Mouse (Mus musculus): ENCODE measurements around the gene Gm20388. TPM values are rescaled to one million over a fixed set of nuclear protein-coding genes. Genes with fewer than 3 reads are reported as not detected.
"Not testable (repeated sequence)": the region's sequence is repeated elsewhere in the genome, so short reads cannot be mapped to it uniquely, and the experiment has no call there.

Gm20388 gene
- polyA plus RNA-seq, 1 experiment from 2014 or later: not detected

DNA sequence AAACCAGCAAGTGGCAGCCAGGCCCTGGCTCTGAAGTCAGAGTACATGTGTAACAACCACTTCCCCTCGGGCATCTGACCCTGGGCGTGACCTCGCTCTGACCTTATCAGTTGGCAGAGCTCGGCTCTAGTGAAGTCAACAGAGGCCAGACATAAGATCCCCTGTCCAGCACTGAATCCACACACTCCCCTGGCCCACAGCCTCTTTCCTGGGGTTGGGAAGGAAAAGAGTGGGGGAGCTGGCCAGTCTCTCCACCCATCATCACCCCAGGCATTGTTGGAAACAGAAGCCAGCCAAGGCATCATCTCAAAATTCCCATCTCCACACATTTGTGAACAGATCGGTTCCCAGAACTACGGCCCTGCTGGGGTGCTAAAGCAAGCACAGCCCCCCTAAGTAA, 1507.4 kb downstream of the Gm20388 start:
- H3K27ac ChIP-seq: no peak overlapping the region; the same call in 1 of the 2 replicates
- no peaks in the 10 kb centered on the region for H3K9me3 ChIP-seq
- H3K36me3 ChIP-seq: no peaks in the 10 kb centered on the region
- no peak overlapping the region for H3K4me2 ChIP-seq (replicated peaks)
- no peak for ATAC-seq (ENCODE audit: insufficient number of reproducible peaks, insufficient read depth, low FRiP score, low TSS enrichment)
- H3K4me3 ChIP-seq: no peak overlapping the region
- H3K27me3 ChIP-seq: no peaks in the 10 kb centered on the region
- no peak overlapping the region for H3K9ac ChIP-seq
- 13% methylated on average over 6 of the region's 6 CpGs for WGBS
- H3K4me1 ChIP-seq: peaks cover 9% of the 10 kb centered on the region; the same call in 1 of the 2 replicates

DNA sequence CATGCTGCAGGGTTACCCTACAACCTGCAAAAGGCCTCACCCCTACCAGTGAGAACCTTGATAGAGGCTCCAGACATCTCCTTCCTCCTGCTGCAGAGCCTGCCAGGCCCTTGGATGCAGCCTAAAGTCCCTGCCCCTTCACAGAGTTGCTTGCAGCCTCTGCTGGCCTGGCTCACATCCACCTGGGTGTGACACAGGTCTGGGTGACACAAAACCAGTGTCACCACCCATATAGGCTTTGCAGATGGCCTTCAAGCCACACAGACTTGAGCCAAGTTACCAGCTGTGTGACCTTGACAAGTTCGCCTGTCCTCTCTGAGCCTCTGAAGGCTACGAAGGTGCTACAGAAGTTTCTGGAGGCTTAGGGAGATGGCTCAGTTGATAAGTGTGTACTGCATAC, 1508.9 kb downstream of the Gm20388 start:
- no peak for ATAC-seq (ENCODE audit: insufficient number of reproducible peaks, insufficient read depth, low FRiP score, low TSS enrichment)
- Histone ChIP-seq H3K9me3 (no peaks in the 10 kb centered on the region), H3K36me3 (no peaks in the 10 kb centered on the region), H3K4me2 (replicated peaks) (no peak overlapping the region), H3K27me3 (no peaks in the 10 kb centered on the region), H3K4me3 (no peak overlapping the region), H3K9ac (no peak overlapping the region), H3K27ac (no peak overlapping the region), H3K4me1 (peaks cover 9% of the 10 kb centered on the region; the same call in 1 of the 2 replicates)
- WGBS: 86% methylated on average over 2 of the region's 2 CpGs

DNA sequence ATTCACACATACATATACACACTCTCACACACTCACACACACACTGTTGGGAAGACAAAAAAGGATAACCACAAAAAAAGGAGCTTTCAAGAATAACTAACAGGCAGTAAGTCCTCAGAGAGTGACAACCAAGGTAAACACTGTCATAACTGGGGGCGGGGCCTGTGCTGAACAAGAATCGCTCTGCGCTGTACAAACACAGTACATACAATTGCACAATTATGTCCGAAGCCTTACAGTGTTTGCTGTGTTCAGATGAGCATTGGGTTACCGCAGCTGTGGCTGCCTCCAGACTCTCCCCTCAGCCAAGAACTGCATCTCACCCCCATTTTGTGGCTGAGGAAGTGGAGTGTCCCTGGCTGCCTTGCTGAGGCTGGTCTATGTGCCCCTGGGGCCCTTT, 1510.4 kb downstream of the Gm20388 start:
- H3K4me3 ChIP-seq: no peak overlapping the region
- 0 out of 2 replicates have a peak overlapping the region, but pooled peaks have one; percentile 26 for H3K27ac ChIP-seq
- H3K4me2 ChIP-seq (replicated peaks): no peak overlapping the region
- H3K36me3 ChIP-seq: no peaks in the 10 kb centered on the region
- H3K27me3 ChIP-seq: no peaks in the 10 kb centered on the region
- no peak overlapping the region for H3K9ac ChIP-seq
- H3K9me3 ChIP-seq: no peaks in the 10 kb centered on the region
- peaks cover 9% of the 10 kb centered on the region; the same call in 1 of the 2 replicates for H3K4me1 ChIP-seq
- ATAC-seq (ENCODE audit: insufficient number of reproducible peaks, insufficient read depth, low FRiP score, low TSS enrichment): no peak
- 52% methylated on average over 5 of the region's 5 CpGs for WGBS

DNA sequence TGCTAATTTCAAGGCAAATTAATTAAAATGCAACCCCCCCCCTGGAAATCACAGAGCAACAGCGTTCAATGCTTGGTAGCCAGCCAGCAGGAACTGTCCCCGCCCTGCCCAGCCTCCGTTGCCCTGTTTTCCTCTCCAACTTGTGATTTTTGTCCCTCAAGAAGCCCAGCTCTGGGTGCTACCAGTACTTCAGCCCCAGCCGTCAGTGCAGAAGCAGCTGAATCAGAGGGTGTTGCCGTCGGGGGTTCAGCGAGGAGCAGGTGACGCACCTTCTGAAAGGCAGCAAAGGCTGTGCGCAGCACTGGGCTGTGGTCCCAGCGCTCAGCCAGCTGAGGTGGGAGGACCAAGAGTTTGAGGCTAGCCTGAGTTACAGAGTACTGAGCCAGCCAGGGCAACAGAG, 1513.4 kb downstream of the Gm20388 start:
- no peak overlapping the region for H3K9ac ChIP-seq
- H3K4me2 ChIP-seq (replicated peaks): no peak overlapping the region
- H3K4me1 ChIP-seq: no peaks in the 10 kb centered on the region

DNA sequence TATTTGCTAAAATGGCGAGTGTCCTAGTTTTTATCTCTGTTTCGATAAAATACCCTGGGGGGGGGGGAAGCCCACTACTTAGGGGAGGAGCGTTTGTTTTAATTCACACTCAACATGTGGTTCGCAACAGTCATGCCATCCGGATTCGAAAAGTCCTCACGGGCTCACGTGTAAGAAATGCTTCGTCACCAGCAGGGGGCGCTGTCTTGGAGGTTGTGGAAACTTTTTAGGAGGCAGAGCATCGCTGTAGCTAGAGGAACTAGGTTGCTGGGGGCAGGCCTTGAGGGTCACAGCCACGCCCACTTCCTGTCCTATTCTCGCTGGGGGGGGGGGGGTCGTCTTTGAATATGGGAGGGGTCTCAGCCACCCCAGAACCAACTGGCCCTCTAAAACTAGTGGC, 1514.0 kb downstream of the Gm20388 start:
- 85% methylated on average over 14 of the region's 14 CpGs for WGBS
- Histone ChIP-seq H3K27ac (no peak overlapping the region), H3K9ac (no peak overlapping the region), H3K36me3 (no peaks in the 10 kb centered on the region), H3K4me3 (no peak overlapping the region), H3K4me2 (replicated peaks) (no peak overlapping the region), H3K4me1 (no peaks in the 10 kb centered on the region), H3K27me3 (no peaks in the 10 kb centered on the region), H3K9me3 (no peaks in the 10 kb centered on the region)
- ATAC-seq (ENCODE audit: insufficient number of reproducible peaks, insufficient read depth, low FRiP score, low TSS enrichment): no peak

More for the DNA sequence above, 1513.4 kb downstream of the Gm20388 start:
- no peak overlapping the region for H3K27ac ChIP-seq
- 91% methylated on average over 10 of the region's 10 CpGs for WGBS
- H3K4me3 ChIP-seq: no peak overlapping the region
- no peaks in the 10 kb centered on the region for H3K36me3 ChIP-seq
- no peak for ATAC-seq (ENCODE audit: insufficient number of reproducible peaks, insufficient read depth, low FRiP score, low TSS enrichment)
- H3K9me3 ChIP-seq: no peaks in the 10 kb centered on the region
- H3K27me3 ChIP-seq: no peaks in the 10 kb centered on the region

DNA sequence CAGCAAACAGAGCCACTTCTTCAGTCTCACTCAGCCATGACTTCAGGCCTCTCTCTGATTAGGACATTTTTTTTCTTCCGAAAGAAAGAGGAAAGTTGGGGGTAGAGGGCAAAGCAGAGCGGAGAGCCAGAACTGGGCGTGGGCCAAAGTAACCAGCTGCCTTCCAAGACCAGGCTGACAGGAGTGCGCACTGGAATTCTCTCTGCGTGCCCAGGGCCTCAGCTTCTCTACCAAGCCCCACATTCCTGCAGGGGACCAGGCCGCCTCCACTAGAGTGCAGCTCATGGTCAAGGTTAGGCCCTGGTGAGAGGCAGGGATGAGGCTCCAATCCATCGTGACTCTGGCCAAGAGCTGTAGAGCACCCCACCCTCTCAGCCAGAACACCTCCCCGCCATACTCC, 1520.9 kb downstream of the Gm20388 start:
- 0 out of 2 replicates have a peak overlapping the region, but pooled peaks have one; percentile 18 for H3K27ac ChIP-seq
- WGBS: 77% methylated on average over 8 of the region's 8 CpGs
- H3K36me3 ChIP-seq: no peaks in the 10 kb centered on the region
- no peak overlapping the region for H3K4me3 ChIP-seq
- no peaks in the 10 kb centered on the region for H3K9me3 ChIP-seq
- H3K4me2 ChIP-seq (replicated peaks): no peak overlapping the region
- no peak overlapping the region for H3K9ac ChIP-seq
- no peaks in the 10 kb centered on the region for H3K27me3 ChIP-seq
- peaks cover 24% of the 10 kb centered on the region for H3K4me1 ChIP-seq
- ATAC-seq (ENCODE audit: insufficient number of reproducible peaks, insufficient read depth, low FRiP score, low TSS enrichment): no peak

DNA sequence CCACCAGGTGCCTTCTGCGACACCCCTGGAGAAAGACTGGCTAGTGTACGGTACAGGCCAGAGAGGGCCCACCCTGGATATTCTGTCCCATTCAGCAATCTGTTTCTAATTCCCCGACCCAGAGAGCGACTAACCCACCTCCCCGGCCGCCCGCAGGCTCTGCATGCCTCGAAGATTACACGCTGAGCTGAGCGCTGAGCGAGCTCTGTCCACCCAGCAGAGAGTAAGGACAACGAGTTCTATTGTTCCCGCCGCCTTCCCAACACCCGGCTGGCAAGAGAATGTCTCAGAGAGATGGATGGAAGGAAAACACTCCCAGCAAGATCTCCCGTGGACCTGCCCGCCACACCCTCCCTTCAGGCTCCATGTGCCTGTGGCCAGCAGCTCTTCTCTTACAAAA, 1522.8 kb downstream of the Gm20388 start:
- H3K36me3 ChIP-seq: no peaks in the 10 kb centered on the region
- peak; percentile 17; the same call in 1 of the 2 replicates for ATAC-seq (ENCODE audit: insufficient number of reproducible peaks, insufficient read depth, low FRiP score, low TSS enrichment)
- H3K9ac ChIP-seq: no peak overlapping the region
- H3K4me1 ChIP-seq: peaks cover 33% of the 10 kb centered on the region
- no peaks in the 10 kb centered on the region for H3K9me3 ChIP-seq
- 8% methylated on average over 17 of the region's 17 CpGs for WGBS
- H3K27ac ChIP-seq: peak overlapping the region; percentile 30
- H3K4me3 ChIP-seq: no peak overlapping the region
- H3K27me3 ChIP-seq: no peaks in the 10 kb centered on the region
- H3K4me2 ChIP-seq (replicated peaks): peak overlapping the region; percentile 7; the same call in 1 of the 2 replicates

DNA sequence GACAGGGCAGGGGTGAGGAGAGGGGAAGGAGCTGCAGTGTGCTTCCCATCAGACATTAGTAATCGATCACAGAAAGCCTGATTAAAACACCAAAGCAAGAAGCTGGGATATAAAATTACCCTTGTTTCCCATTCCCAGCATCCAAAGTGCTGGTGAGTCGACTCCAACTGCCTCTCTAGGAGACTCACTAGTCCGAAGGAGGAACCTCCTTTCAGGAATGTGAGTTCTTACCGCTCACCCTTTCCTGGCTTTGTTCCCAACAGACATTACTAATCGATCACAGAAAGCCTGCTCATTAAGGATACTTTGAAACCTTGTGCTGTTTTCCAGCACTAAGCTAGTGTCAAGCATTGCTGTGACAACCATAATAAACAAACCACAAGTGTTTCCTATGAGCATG, 1526.0 kb downstream of the Gm20388 start:
- WGBS: 41% methylated on average over 5 of the region's 5 CpGs
- no peaks in the 10 kb centered on the region for H3K36me3 ChIP-seq

DNA sequence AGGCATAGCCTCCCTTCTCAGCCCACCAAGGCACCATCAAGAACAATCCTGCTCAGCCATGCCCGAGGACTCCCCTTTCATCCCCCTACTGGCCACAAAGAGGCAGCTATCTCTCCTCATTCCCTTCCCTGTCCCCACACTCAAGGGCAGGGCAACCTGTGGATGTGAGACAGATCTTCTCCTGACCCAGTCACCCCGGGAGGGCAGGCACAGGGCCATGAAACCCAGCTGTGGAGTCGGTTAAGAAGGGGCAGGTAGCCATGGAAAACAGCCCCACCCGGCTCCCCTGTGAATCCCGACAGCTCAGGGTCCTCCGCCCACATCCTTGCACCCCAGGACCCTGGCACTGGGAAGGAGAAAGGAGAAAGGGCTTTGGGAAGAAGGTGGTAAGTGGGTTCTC, 1526.9 kb downstream of the Gm20388 start:
- Histone ChIP-seq H3K36me3 (no peaks in the 10 kb centered on the region), H3K4me1 (peaks cover 41% of the 10 kb centered on the region), H3K27ac (no peak overlapping the region), H3K27me3 (no peaks in the 10 kb centered on the region), H3K9me3 (no peaks in the 10 kb centered on the region), H3K4me3 (no peak overlapping the region), H3K4me2 (replicated peaks) (no peak overlapping the region), H3K9ac (no peak overlapping the region)
- 77% methylated on average over 6 of the region's 6 CpGs for WGBS
- no peak for ATAC-seq (ENCODE audit: insufficient number of reproducible peaks, insufficient read depth, low FRiP score, low TSS enrichment)

More for the DNA sequence above, 1526.0 kb downstream of the Gm20388 start:
- H3K27me3 ChIP-seq: no peaks in the 10 kb centered on the region
- peaks cover 45% of the 10 kb centered on the region for H3K4me1 ChIP-seq
- 0 out of 2 replicates have a peak overlapping the region, but pooled peaks have one; percentile 9 for H3K4me3 ChIP-seq
- no peaks in the 10 kb centered on the region for H3K9me3 ChIP-seq
- no peak for ATAC-seq (ENCODE audit: insufficient number of reproducible peaks, insufficient read depth, low FRiP score, low TSS enrichment)
- H3K27ac ChIP-seq: peak overlapping the region; percentile 72
- H3K4me2 ChIP-seq (replicated peaks): no peak overlapping the region
- H3K9ac ChIP-seq: no peak overlapping the region

DNA sequence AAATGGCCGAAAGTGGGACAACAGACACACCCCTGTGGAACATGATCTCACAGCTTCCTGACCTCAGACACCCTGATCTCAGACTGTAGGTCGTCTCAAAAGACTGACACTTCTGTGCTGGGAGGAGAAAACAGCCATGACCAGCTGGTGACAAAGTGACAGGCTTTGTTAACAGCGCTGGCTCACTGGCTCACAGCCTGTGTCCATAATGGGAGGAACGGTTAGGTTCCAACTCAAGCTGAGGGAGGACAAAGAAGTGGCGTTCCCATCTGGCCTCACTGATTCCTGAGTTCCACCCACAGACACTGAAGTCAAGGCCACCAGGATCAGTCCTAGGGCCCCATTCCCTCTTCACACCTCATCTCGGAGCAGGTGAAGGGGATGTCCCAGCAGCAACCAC, 1527.5 kb downstream of the Gm20388 start:
- Histone ChIP-seq H3K27me3 (no peaks in the 10 kb centered on the region), H3K4me1 (peaks cover 36% of the 10 kb centered on the region), H3K27ac (no peak overlapping the region), H3K4me3 (no peak overlapping the region), H3K9ac (no peak overlapping the region), H3K9me3 (no peaks in the 10 kb centered on the region), H3K36me3 (no peaks in the 10 kb centered on the region), H3K4me2 (replicated peaks) (no peak overlapping the region)
- 47% methylated on average over 6 of the region's 6 CpGs for WGBS
- ATAC-seq (ENCODE audit: insufficient number of reproducible peaks, insufficient read depth, low FRiP score, low TSS enrichment): no peak

DNA sequence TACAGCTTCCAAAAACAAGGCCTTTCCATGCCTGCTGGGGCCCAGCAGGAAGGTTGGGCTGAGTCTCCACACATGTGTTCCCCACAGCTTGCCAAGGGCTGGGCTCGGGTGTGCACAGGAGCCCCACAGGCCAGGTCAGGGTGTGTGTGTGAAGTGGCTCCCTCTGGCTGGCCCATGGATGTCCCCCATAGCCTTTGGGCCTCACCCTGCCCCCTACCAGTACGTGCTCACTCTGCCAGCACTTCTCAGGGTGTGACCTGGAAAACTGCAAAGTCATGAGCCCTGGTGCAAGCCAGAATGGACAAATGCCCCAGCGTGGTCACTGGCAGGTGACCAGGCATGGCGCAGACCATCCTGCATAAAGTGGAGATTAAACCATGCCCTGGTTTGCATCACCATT, 1528.7 kb downstream of the Gm20388 start:
- no peak for ATAC-seq (ENCODE audit: insufficient number of reproducible peaks, insufficient read depth, low FRiP score, low TSS enrichment)
- WGBS: 72% methylated on average over 4 of the region's 4 CpGs
- H3K9me3 ChIP-seq: no peaks in the 10 kb centered on the region
- H3K27ac ChIP-seq: no peak overlapping the region
- no peak overlapping the region for H3K9ac ChIP-seq
- H3K27me3 ChIP-seq: no peaks in the 10 kb centered on the region
- H3K4me3 ChIP-seq: no peak overlapping the region
- no peaks in the 10 kb centered on the region for H3K36me3 ChIP-seq
- H3K4me1 ChIP-seq: peaks cover 26% of the 10 kb centered on the region
- H3K4me2 ChIP-seq (replicated peaks): no peak overlapping the region

DNA sequence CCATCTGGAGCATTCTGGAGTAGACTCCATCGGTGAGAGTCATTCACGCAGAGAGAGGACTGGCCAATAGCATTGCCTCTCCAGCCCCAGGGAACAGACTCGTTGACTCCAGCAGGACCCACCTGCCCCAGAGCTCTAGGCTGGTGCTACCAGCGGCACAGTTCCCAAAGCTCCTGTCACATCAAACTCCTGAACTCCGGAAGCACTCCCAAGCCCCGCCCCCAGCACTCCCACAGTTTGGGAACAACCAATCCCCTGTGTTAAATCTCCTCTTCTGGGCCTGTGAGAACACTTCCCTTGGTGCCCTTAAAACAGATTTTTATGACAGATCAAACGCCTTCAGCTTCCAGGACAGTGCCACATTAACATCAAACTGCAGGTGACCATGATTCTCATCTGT, 1532.7 kb downstream of the Gm20388 start:
- Histone ChIP-seq H3K4me3 (no peak overlapping the region), H3K4me2 (replicated peaks) (no peak overlapping the region), H3K9me3 (no peaks in the 10 kb centered on the region), H3K4me1 (peaks cover 18% of the 10 kb centered on the region), H3K27me3 (no peaks in the 10 kb centered on the region), H3K9ac (no peak overlapping the region), H3K27ac (no peak overlapping the region), H3K36me3 (no peaks in the 10 kb centered on the region)
- 64% methylated on average over 7 of the region's 7 CpGs for WGBS
- ATAC-seq (ENCODE audit: insufficient number of reproducible peaks, insufficient read depth, low FRiP score, low TSS enrichment): no peak

DNA sequence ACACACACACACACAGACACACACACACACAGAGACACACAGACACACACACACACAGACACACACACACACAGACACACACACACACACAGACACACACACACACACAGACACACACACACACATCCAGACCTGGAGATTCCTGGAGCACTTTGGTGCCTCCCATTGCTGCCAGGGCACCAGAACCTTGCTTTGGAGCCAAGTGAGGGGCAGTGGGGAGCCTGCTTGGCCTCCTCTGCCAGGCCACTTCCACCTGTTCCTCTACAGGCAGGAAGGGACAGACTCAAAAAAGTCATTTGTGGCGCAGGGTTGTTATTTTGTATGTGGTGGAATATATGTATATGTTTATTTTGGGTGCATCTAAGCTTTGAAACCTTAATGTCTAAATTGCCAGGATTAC, 1533.9 kb downstream of the Gm20388 start:
- H3K4me3 ChIP-seq; H3K36me3 ChIP-seq; H3K27me3 ChIP-seq; H3K4me2 ChIP-seq (replicated peaks); H3K27ac ChIP-seq; H3K9me3 ChIP-seq; ATAC-seq (ENCODE audit: insufficient number of reproducible peaks, insufficient read depth, low FRiP score, low TSS enrichment); H3K9ac ChIP-seq: not testable (repeated sequence)
- H3K4me1 ChIP-seq: peaks cover 13% of the 10 kb centered on the region
- WGBS: 95% methylated on average over 1 of the region's 1 CpGs
